Mouse (Mus musculus) ES-Bruce4 (cell line): ENCODE data around the gene Nags.

Experiments
- CTCF ChIP-seq: IDR thresholded peaks from one replicate; pipeline ENCODE4 v1.8.1; 2011; ENCODE audit warnings: low read depth, low read length
- EP300 ChIP-seq: IDR thresholded peaks from 2 replicates; pipeline ENCODE4 v1.6.1; 2011; ENCODE audit warnings: low read depth, low read length; ENCODE audit not compliant: insufficient read depth
- POLR2A ChIP-seq: IDR thresholded peaks from one replicate; pipeline ENCODE4 v1.8.1; 2011; ENCODE audit warnings: low read length; ENCODE audit not compliant: insufficient read depth

- no peak for TF ChIP-seq POLR2A
- TF ChIP-seq CTCF: no peak
- no peak for TF ChIP-seq EP300
Measured at GRCm38 (mm10) chr11:102117386-102117785, 27.9 kb upstream of the Nags start.
